Mouse (Mus musculus) WW6 (cell line): ENCODE results near the gene Cpsf6.

ENCODE experiments used
- DNase-seq: peaks from one replicate; pipeline ENCODE4 v3.0.0-alpha.2; 2013; ENCODE audit warnings: low read depth, low spot score

Cpsf6 gene

GRCm38 (mm10) chr10:117379908-117380307 is at the start of gene Cpsf6:
Gene Cpsf6 (minus strand): TSS chr10:117380015.
- DNase-seq = no peak

GRCm38 (mm10) chr10:117426615-117426969 is 46.8 kb upstream of the Cpsf6 start:
- no peak for DNase-seq

- DNase-seq = no peak
Measured at GRCm38 (mm10) chr10:117425907-117426614, 46.2 kb upstream of the Cpsf6 start.

- no peak for DNase-seq
Measured at GRCm38 (mm10) chr10:117425013-117425412, 45.2 kb upstream of the Cpsf6 start.

- no peak for DNase-seq
Measured at GRCm38 (mm10) chr10:117424146-117424905, 44.5 kb upstream of the Cpsf6 start.

- DNase-seq = no peak
Measured at GRCm38 (mm10) chr10:117423025-117424002, 43.5 kb upstream of the Cpsf6 start.

- DNase-seq = no peak
Measured at GRCm38 (mm10) chr10:117422174-117422808, 42.5 kb upstream of the Cpsf6 start.

GRCm38 (mm10) chr10:117421283-117422107 is 41.7 kb upstream of the Cpsf6 start:
- no peak for DNase-seq

GRCm38 (mm10) chr10:117420502-117421282 is 40.9 kb upstream of the Cpsf6 start:
- DNase-seq = no peak

- DNase-seq = no peak
Measured at GRCm38 (mm10) chr10:117419577-117420290, 39.9 kb upstream of the Cpsf6 start.

- DNase-seq = no peak
Measured at GRCm38 (mm10) chr10:117418668-117419237, 38.9 kb upstream of the Cpsf6 start.

GRCm38 (mm10) chr10:117417772-117418667 is 38.2 kb upstream of the Cpsf6 start:
- no peak for DNase-seq

- DNase-seq = no peak
Measured at GRCm38 (mm10) chr10:117417470-117417767, 37.6 kb upstream of the Cpsf6 start.

- no peak for DNase-seq
Measured at GRCm38 (mm10) chr10:117416636-117417469, 37.0 kb upstream of the Cpsf6 start.

- DNase-seq = no peak
Measured at GRCm38 (mm10) chr10:117416095-117416494, 36.3 kb upstream of the Cpsf6 start.

- no peak for DNase-seq
Measured at GRCm38 (mm10) chr10:117415364-117416057, 35.7 kb upstream of the Cpsf6 start.
